In genomic region chr11:32564629-32565028, GRCm38 (mm10) we compare ENCODE assay signal across 14 mouse cellular contexts. TPM values are rescaled to one million over a fixed set of nuclear protein-coding genes. Genes with fewer than 3 reads are reported as not detected.
DNase-seq lines count a peak whose midpoint lies in the region; ATAC-seq and TF ChIP-seq lines count a peak whose summit lies in the region.
"Had no signal": no experiment of that assay in that cellular context is flagged by ENCODE, and none has a peak within 500 bp of the region (broad histone marks: within the 10 kb centered on the region; RNA-seq: fewer than 3 reads in every experiment).

No protein-coding gene starts in this region.

- peaks cover 75% of the 10 kb centered on the region for H3K4me1 ChIP-seq in spleen, adult 2 months (ENCODE audit: control insufficient read depth, insufficient read depth, insufficient read length)
- H3K4me1 ChIP-seq in limb, embryonic 13.5 days, result peaks cover 32% of the 10 kb centered on the region
- H3K4me1 ChIP-seq: embryonic facial prominence, embryonic 15.5 days had no signal

- peaks cover 5% of the 10 kb centered on the region for H3K36me3 ChIP-seq in spleen, adult 2 months (ENCODE audit: control insufficient read depth, insufficient read depth, low read length)
- no peaks in the 10 kb centered on the region for H3K36me3 ChIP-seq in limb, embryonic 13.5 days
- H3K36me3 ChIP-seq: embryonic facial prominence, embryonic 15.5 days had no signal

- ATAC-seq in limb, embryonic 13.5 days (ENCODE audit: low FRiP score, low read depth), result no peak

- no peak overlapping the region for H3K9ac ChIP-seq in limb, embryonic 13.5 days
- H3K9ac ChIP-seq: embryonic facial prominence, embryonic 15.5 days had no signal

- no peak for DNase-seq in gastrocnemius, adult 2 months
- DNase-seq in gastrocnemius, adult 8-10 months (ENCODE audit: low spot score in 2 of 2), result no peak
- DNase-seq in spleen, adult 2 months (ENCODE audit: low read depth in 1 of 2, low spot score in 2 of 2), result no peak
- DNase-seq in spleen, postnatal 10 days (ENCODE audit: low spot score in 2 of 2), result no peak
- peak; percentile 31 for DNase-seq in yolk sac, embryonic 10.5 days (ENCODE audit: low spot score)
- DNase-seq in T-cell, adult 2 months (ENCODE audit: low spot score), result no peak
- no peak for DNase-seq in urinary bladder, postnatal 36 days (ENCODE audit: low spot score in 2 of 2)
- DNase-seq: cerebellum, adult 9-11 months; kidney, adult 18-20 months; left cerebral cortex, postnatal 4 days; thymus, postnatal 36 days had no signal

- TF ChIP-seq POLR2A in spleen, adult 2 months (IDR thresholded peaks at IDR 0.05; ENCODE audit: low read depth, low read length), result no peak

- intact Hi-C loops in gastrocnemius, adult 2 months (cut with DNase I), result no loop called here

- H3K4me3 ChIP-seq in gastrocnemius, adult 2 months, result peak overlapping the region; percentile 9; the same call in 1 of the 2 replicates
- H3K4me3 ChIP-seq in spleen, adult 2 months (ENCODE audit: extremely low read depth, insufficient read depth, insufficient read length), result no peak overlapping the region
- H3K4me3 ChIP-seq in limb, embryonic 13.5 days, result no peak overlapping the region
- H3K4me3 ChIP-seq: embryonic facial prominence, embryonic 15.5 days had no signal

- no peaks in the 10 kb centered on the region for H3K27me3 ChIP-seq in spleen, adult 2 months (ENCODE audit: control insufficient read depth, insufficient read depth, low read length)
- no peaks in the 10 kb centered on the region for H3K27me3 ChIP-seq in limb, embryonic 13.5 days
- H3K27me3 ChIP-seq: embryonic facial prominence, embryonic 15.5 days had no signal

- H3K9me3 ChIP-seq in limb, embryonic 13.5 days, result 0 out of 2 replicates have a peak, but pooled peaks cover under 1% of the 10 kb centered on the region
- H3K9me3 ChIP-seq: embryonic facial prominence, embryonic 15.5 days had no signal

- no peak overlapping the region for H3K4me2 ChIP-seq in limb, embryonic 13.5 days (replicated peaks)
- H3K4me2 ChIP-seq: embryonic facial prominence, embryonic 15.5 days had no signal

- TF ChIP-seq CTCF in gastrocnemius, adult 2 months (IDR thresholded peaks at IDR 0.05), result no peak
- no peak for TF ChIP-seq CTCF in spleen, adult 2 months (IDR thresholded peaks at IDR 0.05; ENCODE audit: extremely low read depth, insufficient read depth, insufficient read length, insufficient replicate concordance)

- 30% methylated on average over 4 of the region's 4 CpGs for WGBS in spleen, adult 2 months
- 45% methylated on average over 4 of the region's 4 CpGs for WGBS in limb, embryonic 13.5 days

- peak overlapping the region; percentile 74 for H3K27ac ChIP-seq in gastrocnemius, adult 2 months
- peak overlapping the region; percentile 82 for H3K27ac ChIP-seq in spleen, adult 2 months (ENCODE audit: insufficient read depth, low read length)
- H3K27ac ChIP-seq in limb, embryonic 13.5 days, result peak overlapping the region; percentile 75
- H3K27ac ChIP-seq: embryonic facial prominence, embryonic 15.5 days had no signal

RNA-seq across cellular contexts. Expression of gene Stk10, which starts 31.5 kb away (rescaled TPM):
- total RNA-seq in gastrocnemius, adult 2 months (2021), result 1 to 10 TPM; 1.9 to 3.8 TPM
- 1 to 10 TPM; 1.2 to 2.4 (median 1.9) TPM for total RNA-seq in gastrocnemius, adult 8-10 months (2022)
- 82.8 and 87.0 TPM in 2 replicates for polyA plus RNA-seq in spleen, adult 2 months (2012; rRNA removed)
- 2.6 and 3.1 TPM in 2 replicates for polyA plus RNA-seq in limb, embryonic 13.5 days (2015; fragmentation: Nextera tagmentation; extraction: Ambion mirVana)

RNA-seq across cellular contexts. Expression of gene Efcab9, which starts 32.7 kb away (rescaled TPM):
- 1 to 10 TPM; 1.0 to 2.0 TPM for total RNA-seq in gastrocnemius, adult 2 months (2021)
- 1 to 10 TPM in 3 of 4 experiments, under 1 TPM in 1; 0.74 to 1.7 (median 1.3) TPM for total RNA-seq in gastrocnemius, adult 8-10 months (2022)
- polyA plus RNA-seq in spleen, adult 2 months (2012; rRNA removed), result 0.16 and 0.54 TPM in 2 replicates
- polyA plus RNA-seq in limb, embryonic 13.5 days (2015; fragmentation: Nextera tagmentation; extraction: Ambion mirVana), result 0.45 TPM in 1 of 2 replicates, not detected in the other
- total RNA-seq: hematopoietic stem cell, adult 5-6 weeks had no signal
- polyA plus RNA-seq: embryonic facial prominence, embryonic 15.5 days had no signal
